Mouse (Mus musculus): ENCODE measurements around the gene Apon. TPM values are rescaled to one million over a fixed set of nuclear protein-coding genes. Genes with fewer than 3 reads are reported as not detected.
"Not testable (repeated sequence)": the region's sequence is repeated elsewhere in the genome, so short reads cannot be mapped to it uniquely, and the experiment has no call there.

Apon gene
- polyA plus RNA-seq, 1 experiment from 2014 or later, result 0.49 TPM

GRCm38 (mm10) chr10:128263393-128264310 lies 9.8 kb downstream of the Apon start:
- H3K4me3 ChIP-seq, result no peak overlapping the region
- H3K4me1 ChIP-seq, result no peaks in the 10 kb centered on the region
- H3K27ac ChIP-seq, result no peak overlapping the region
- no peak overlapping the region for H3K4me2 ChIP-seq (replicated peaks)
- H3K9me3 ChIP-seq, result no peaks in the 10 kb centered on the region
- no peak overlapping the region for H3K9ac ChIP-seq
- WGBS, result 80% methylated on average over 6 of the region's 6 CpGs
- no peaks in the 10 kb centered on the region for H3K27me3 ChIP-seq (replicated peaks)
- ATAC-seq (ENCODE audit: low FRiP score, low read depth), result no peak
- H3K36me3 ChIP-seq, result no peaks in the 10 kb centered on the region

DNA sequence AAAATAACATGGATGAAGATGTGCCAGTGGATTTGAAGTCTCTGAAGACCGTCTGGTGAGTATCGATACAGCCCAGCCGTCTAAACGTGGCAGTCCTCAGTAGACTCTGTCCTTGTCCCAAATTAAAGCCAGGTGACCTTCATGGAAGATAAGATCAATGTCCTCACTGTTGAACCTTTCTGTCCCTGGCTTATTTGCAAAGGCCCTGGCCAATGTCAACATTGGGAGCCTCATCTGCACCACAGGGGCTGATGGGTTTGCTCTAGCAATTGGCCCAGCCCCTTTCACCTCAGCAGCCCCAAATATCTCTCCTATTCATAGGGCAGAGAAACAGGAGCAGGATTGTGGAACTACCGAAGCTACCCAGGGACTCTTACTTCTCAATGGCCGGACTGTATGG lies 14.5 kb downstream of the Apon start, which contains the start of gene Apof:
Gene Apof (plus strand): TSS at position 301 of the 400 bp plus-strand sequence.
- H3K9me3 ChIP-seq, result no peaks in the 10 kb centered on the region
- H3K4me2 ChIP-seq (replicated peaks), result no peak within 1 kb of the TSS
- no peaks in the 10 kb centered on the region for H3K27me3 ChIP-seq (replicated peaks)
- 82% methylated on average over 6 of the region's 6 CpGs for WGBS
- no peak for ATAC-seq (ENCODE audit: low FRiP score, low read depth)
- H3K36me3 ChIP-seq, result no peaks in the 10 kb centered on the region
- no peak within 1 kb of the TSS for H3K9ac ChIP-seq
- peaks cover 4% of the 10 kb centered on the region; the same call in 1 of the 2 replicates for H3K4me1 ChIP-seq
- H3K27ac ChIP-seq, result no peak within 1 kb of the TSS
- no peak within 1 kb of the TSS for H3K4me3 ChIP-seq

- WGBS, result 88% methylated on average over 16 of the region's 16 CpGs
- Histone ChIP-seq H3K9ac (no peak overlapping the region), H3K4me2 (replicated peaks) (no peak overlapping the region)
Measured at GRCm38 (mm10) chr10:128269206-128269910, 15.5 kb downstream of the Apon start.

GRCm38 (mm10) chr10:128270287-128270841 lies 16.5 kb downstream of the Apon start, which contains the start of gene Stat2:
Gene Stat2 (plus strand): TSS chr10:128270559.
- Histone ChIP-seq H3K4me2 (replicated peaks) (peak within 1 kb of the TSS; percentile 64), H3K9me3 (no peaks in the 10 kb centered on the region), H3K36me3 (no peaks in the 10 kb centered on the region), H3K4me3 (peak within 1 kb of the TSS; percentile 69), H3K27me3 (replicated peaks) (no peaks in the 10 kb centered on the region), H3K27ac (0 out of 2 replicates have a peak within 1 kb of the TSS, but pooled peaks have one; percentile 54), H3K9ac (peak within 1 kb of the TSS; percentile 77), H3K4me1 (peaks cover 4% of the 10 kb centered on the region; the same call in 1 of the 2 replicates)
- WGBS, result under 1% methylated on average over 43 of the region's 43 CpGs
- peak; percentile 99 for ATAC-seq (ENCODE audit: low FRiP score, low read depth)

More at GRCm38 (mm10) chr10:128269206-128269910, 15.5 kb downstream of the Apon start:
- no peaks in the 10 kb centered on the region for H3K9me3 ChIP-seq
- no peak for ATAC-seq (ENCODE audit: low FRiP score, low read depth)
- no peaks in the 10 kb centered on the region for H3K36me3 ChIP-seq
- H3K27me3 ChIP-seq (replicated peaks), result no peaks in the 10 kb centered on the region
- peaks cover 4% of the 10 kb centered on the region; the same call in 1 of the 2 replicates for H3K4me1 ChIP-seq
- no peak overlapping the region for H3K4me3 ChIP-seq
- no peak overlapping the region for H3K27ac ChIP-seq

GRCm38 (mm10) chr10:128270866-128271265 lies 17.0 kb downstream of the Apon start:
- 0 out of 2 replicates have a peak, but pooled peaks have one; percentile 3 for ATAC-seq (ENCODE audit: low FRiP score, low read depth)
- Histone ChIP-seq H3K27ac (0 out of 2 replicates have a peak overlapping the region, but pooled peaks have one; percentile 54), H3K4me2 (replicated peaks) (peak overlapping the region; percentile 64), H3K36me3 (no peaks in the 10 kb centered on the region), H3K9me3 (no peaks in the 10 kb centered on the region), H3K4me3 (peak overlapping the region; percentile 69), H3K27me3 (replicated peaks) (no peaks in the 10 kb centered on the region), H3K4me1 (peaks cover 4% of the 10 kb centered on the region; the same call in 1 of the 2 replicates), H3K9ac (peak overlapping the region; percentile 77)
- 44% methylated on average over 7 of the region's 7 CpGs for WGBS

DNA sequence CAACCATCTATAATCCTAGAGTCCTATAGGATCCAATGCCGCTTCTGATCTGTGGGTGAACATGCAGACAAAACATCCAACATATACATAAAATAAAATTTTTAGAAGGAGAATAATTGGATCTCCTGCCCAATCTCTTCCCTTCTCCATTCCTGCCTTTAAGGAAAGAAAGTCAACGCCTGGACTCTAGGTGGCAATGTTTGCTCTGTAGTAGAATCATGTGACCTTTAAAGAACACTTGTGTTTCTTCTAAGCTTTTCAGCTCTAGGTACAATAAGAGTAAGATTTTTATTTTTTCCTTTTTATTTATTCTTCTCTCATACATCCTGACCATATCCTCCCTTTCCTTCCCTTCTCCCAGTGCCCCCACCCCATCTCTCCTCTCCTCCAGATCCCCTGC lies 18.0 kb downstream of the Apon start:
- Histone ChIP-seq H3K4me1 (peaks cover 4% of the 10 kb centered on the region; the same call in 1 of the 2 replicates), H3K9me3 (no peaks in the 10 kb centered on the region), H3K27me3 (replicated peaks) (no peaks in the 10 kb centered on the region), H3K36me3 (peaks cover 5% of the 10 kb centered on the region; the same call in 1 of the 2 replicates), H3K27ac (no peak overlapping the region), H3K9ac (no peak overlapping the region), H3K4me2 (replicated peaks) (no peak overlapping the region), H3K4me3 (no peak overlapping the region)
- no peak for ATAC-seq (ENCODE audit: low FRiP score, low read depth)
- 71% methylated on average over 2 of the region's 2 CpGs for WGBS

DNA sequence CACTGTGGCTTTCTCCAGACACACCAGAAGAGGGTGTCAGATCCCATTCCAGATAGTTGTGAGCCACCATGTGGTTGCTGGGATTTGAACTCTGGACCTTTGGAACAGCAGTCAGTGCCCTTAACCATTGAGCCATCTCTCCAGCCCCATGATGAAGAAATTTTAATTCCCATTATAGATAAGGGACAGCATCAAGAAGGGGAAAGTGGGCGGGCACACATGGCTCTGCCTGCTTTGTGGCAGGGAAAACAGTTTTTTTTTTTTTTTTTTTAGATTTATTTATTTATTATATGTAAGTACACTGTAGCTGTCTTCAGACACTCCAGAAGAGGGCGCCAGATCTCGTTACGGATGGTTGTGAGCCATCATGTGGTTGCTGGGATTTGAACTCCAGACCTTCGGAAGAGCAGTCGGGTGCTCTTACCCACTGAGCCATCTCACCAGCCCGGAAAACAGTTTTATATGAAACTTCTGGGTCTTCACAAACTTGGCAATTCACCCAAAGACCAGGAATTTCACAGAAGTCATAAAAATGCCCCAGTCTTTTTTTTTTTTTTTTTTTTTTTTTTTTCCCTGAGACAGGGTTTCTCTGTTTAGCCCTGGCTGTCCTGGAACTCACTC lies 19.0 kb downstream of the Apon start:
- not testable (repeated sequence) for H3K27me3 ChIP-seq (replicated peaks); H3K4me2 ChIP-seq (replicated peaks); H3K9ac ChIP-seq; H3K4me3 ChIP-seq; ATAC-seq (ENCODE audit: low FRiP score, low read depth); H3K27ac ChIP-seq; H3K9me3 ChIP-seq; H3K4me1 ChIP-seq
- WGBS, result 93% methylated on average over 5 of the region's 7 CpGs
- H3K36me3 ChIP-seq, result peaks cover 14% of the 10 kb centered on the region

- H3K27ac ChIP-seq; H3K4me1 ChIP-seq; H3K4me2 ChIP-seq (replicated peaks); H3K4me3 ChIP-seq; H3K9me3 ChIP-seq; H3K9ac ChIP-seq; ATAC-seq (ENCODE audit: low FRiP score, low read depth); H3K27me3 ChIP-seq (replicated peaks): not testable (repeated sequence)
- WGBS, result 98% methylated on average over 1 of the region's 1 CpGs
- H3K36me3 ChIP-seq, result peaks cover 33% of the 10 kb centered on the region
Measured at GRCm38 (mm10) chr10:128275374-128275773, 21.5 kb downstream of the Apon start.

GRCm38 (mm10) chr10:128278158-128278557 lies 24.3 kb downstream of the Apon start:
- Histone ChIP-seq H3K4me3 (no peak overlapping the region), H3K27ac (no peak overlapping the region), H3K4me1 (no peaks in the 10 kb centered on the region), H3K27me3 (replicated peaks) (no peaks in the 10 kb centered on the region), H3K36me3 (peaks cover 59% of the 10 kb centered on the region), H3K9me3 (no peaks in the 10 kb centered on the region), H3K4me2 (replicated peaks) (no peak overlapping the region), H3K9ac (no peak overlapping the region)
- 65% methylated on average over 6 of the region's 6 CpGs for WGBS
- no peak for ATAC-seq (ENCODE audit: low FRiP score, low read depth)

- no peak for ATAC-seq (ENCODE audit: low FRiP score, low read depth)
- no peaks in the 10 kb centered on the region for H3K9me3 ChIP-seq
- H3K27ac ChIP-seq, result no peak overlapping the region
- H3K36me3 ChIP-seq, result peaks cover 78% of the 10 kb centered on the region
- H3K9ac ChIP-seq, result no peak overlapping the region
- no peaks in the 10 kb centered on the region for H3K4me1 ChIP-seq
- no peaks in the 10 kb centered on the region for H3K27me3 ChIP-seq (replicated peaks)
- H3K4me2 ChIP-seq (replicated peaks), result no peak overlapping the region
- no peak overlapping the region for H3K4me3 ChIP-seq
- 92% methylated on average over 6 of the region's 6 CpGs for WGBS
Measured at GRCm38 (mm10) chr10:128280943-128281342, 27.0 kb downstream of the Apon start.

GRCm38 (mm10) chr10:128281682-128282081 lies 27.8 kb downstream of the Apon start:
- 94% methylated on average over 14 of the region's 14 CpGs for WGBS
- no peak overlapping the region for H3K27ac ChIP-seq
- no peaks in the 10 kb centered on the region for H3K4me1 ChIP-seq
- no peak overlapping the region for H3K4me2 ChIP-seq (replicated peaks)
- no peak overlapping the region for H3K4me3 ChIP-seq
- no peaks in the 10 kb centered on the region for H3K9me3 ChIP-seq
- no peak for ATAC-seq (ENCODE audit: low FRiP score, low read depth)
- no peak overlapping the region for H3K9ac ChIP-seq
- H3K27me3 ChIP-seq (replicated peaks), result no peaks in the 10 kb centered on the region
- peaks cover 82% of the 10 kb centered on the region for H3K36me3 ChIP-seq
